Mouse (Mus musculus) brain, embryonic 14.5 days (tissue): ENCODE measurements at regions not wholly inside any gene's neighbourhood (a gene's known extent, or its start where the extent isn't known, plus 50 kb on each side); places are given as distances from the start of the nearest gene placed in this dataset.

Experiments
- CTCF ChIP-seq: fragments of 200-500 bp; IDR thresholded peaks from 2 replicates; pipeline ENCODE4 v1.5.1; 2012; ENCODE audit warnings: inconsistent platforms, mild to moderate bottlenecking, moderate library complexity, borderline replicate concordance; ENCODE audit not compliant: insufficient read depth, insufficient read length; ENCODE audit errors: extremely low read depth
- POLR2A ChIP-seq: fragments of 200-500 bp; IDR thresholded peaks from 2 replicates; pipeline ENCODE4 v1.6.1; 2012; ENCODE audit warnings: mild to moderate bottlenecking, inconsistent platforms, borderline replicate concordance; ENCODE audit not compliant: poor library complexity, insufficient read depth, insufficient read length, severe bottlenecking; ENCODE audit errors: extremely low read depth

GRCm38 (mm10) chr11:14387720-14388119, 211.4 kb upstream of the Pom121l12 start:
- no peak for TF ChIP-seq CTCF
- TF ChIP-seq POLR2A: no peak
